Mouse (Mus musculus) T-helper 2 cell (primary cell): Measurements from ENCODE around the gene Qrich1.

ENCODE experiments used
- in situ Hi-C: fragments of 300-600 bp; cut with MboI, MseI; formaldehyde crosslinking; loops from one replicate; pipeline ENCODE4 v1.15.1; 2025; ENCODE audit warnings: high pct_unique_total_duplicates

The Qrich1 gene

DNA sequence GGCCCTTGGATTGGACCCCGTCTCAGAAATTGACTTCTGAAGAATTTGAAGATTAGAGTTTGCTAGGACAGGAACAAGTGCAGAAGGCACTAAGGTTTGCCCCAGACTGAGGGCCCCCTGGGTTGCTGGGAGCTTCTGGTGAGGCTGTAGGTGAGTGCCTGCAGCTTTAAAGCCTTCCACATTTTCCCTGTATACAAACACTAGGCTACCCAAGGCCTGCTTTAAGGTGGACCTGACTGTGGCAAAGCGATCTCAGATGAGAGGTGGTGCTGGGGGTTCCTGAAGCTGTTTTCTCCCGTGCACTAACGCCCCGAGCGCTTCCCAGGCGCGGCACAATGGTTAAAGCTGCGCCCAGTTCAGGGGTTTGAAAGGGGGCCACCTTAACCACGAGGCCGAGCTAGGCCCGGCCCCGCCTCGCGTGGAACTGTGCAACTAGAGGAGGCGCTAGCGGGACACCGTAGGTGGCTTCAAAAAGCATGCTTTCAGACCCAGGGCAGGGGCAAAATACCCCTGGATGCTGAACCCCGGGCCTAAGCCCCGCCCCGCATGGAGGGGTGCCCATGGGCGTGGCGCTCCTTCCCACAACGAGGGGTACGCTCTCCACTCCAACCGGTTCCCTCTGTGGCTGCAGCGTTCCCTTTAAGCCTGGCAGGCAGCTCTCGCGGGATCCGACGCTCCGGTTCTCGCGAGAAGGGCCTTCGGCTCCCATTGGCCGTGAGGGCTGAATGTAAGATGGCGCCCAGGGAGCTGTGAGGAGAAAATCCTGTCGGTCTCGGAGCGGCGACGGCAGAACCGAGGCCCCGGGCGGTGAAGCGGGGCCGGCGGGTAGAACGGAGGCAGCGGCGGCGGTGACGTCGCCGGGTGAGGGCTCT, at the start of gene Qrich1:
Gene Qrich1 (plus strand): TSS at position 427 of the 872 bp plus-strand sequence.
- in situ Hi-C loops = no loop called here

DNA sequence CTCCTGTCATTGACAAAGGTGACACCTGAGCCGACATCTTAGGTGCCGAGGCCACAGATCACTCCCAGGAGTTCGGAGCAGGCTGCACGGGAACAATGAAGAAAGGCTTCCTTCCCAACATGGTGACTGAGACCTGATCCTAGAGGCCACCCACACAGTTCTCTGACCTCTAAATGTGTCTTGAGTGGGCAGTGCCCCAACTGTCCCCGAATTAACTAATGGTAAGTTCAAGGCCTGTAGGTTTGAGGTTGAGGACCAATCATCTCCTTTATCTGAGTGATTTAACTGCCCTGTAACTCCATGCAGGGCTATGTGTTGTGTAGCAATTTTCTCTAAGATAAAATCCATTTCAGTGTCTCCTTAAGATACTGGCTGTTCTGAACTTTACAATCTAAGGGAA, 47.2 kb upstream of the Qrich1 start:
- in situ Hi-C loops = no loop called here

DNA sequence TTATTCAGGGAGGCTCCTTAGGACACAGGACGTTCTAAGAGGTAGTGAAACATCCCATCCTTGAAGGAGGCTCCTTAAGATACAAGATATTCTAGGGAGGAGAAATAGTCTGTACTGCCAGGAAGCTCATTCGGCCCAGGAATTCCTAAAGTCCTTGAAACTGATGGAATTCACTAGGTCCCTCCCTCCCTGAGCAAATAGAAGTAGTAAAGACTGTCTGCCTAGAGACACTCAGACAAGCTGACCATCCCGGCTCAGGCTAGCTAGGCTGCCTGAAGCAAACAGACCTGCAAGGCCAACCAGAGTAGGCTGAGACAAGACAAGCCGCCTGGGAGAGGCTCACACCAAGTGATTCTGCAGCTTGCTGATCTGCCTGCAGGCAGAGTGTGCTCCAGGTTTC, 46.8 kb upstream of the Qrich1 start:
- in situ Hi-C loops = no loop called here

DNA sequence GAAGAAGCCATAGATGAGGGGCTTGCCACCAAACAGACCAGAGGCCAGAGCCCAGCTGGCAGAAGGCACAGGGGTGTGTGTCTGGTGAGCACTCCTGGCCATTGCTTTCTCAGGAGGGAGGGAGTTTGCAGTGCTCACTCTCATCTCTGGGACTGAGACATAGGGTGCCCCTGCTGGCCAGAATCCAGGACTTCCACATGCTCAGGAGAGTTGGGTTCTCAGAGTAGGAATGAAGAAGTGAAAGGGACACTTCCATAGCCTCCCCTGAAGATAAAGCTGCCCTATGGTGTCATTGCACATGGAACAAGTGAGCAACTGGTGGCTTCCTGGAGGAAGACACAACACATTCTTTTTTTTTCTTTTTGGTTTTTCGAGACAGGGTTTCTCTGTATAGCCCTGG, 42.1 kb upstream of the Qrich1 start:
- in situ Hi-C loops = no loop called here

DNA sequence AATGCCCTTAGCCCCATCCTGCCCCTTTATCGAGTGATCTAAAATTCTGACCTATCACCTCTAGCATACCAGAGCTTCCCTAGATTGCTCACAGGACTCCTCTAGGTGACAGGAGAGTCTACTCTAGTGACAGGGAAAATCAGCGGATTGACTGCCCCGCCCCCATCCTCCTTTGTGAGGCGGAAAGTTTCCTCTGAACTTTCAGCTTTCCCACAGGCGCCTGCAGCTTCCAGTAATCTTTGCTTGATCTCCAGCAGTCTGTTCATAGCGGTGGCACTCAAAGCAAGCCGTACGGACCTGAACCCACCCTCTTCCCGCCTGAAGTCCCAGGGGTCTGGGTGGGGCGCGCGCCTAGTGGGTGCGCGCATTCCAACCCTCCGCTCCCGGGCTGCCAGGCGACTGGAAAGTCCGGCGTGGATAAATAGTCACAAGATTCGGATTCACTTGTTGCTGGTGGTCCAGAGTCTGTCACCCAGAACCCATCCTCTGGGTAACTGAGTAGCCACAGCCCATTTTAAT, 37.9 kb upstream of the Qrich1 start:
- in situ Hi-C loops = no loop called here

DNA sequence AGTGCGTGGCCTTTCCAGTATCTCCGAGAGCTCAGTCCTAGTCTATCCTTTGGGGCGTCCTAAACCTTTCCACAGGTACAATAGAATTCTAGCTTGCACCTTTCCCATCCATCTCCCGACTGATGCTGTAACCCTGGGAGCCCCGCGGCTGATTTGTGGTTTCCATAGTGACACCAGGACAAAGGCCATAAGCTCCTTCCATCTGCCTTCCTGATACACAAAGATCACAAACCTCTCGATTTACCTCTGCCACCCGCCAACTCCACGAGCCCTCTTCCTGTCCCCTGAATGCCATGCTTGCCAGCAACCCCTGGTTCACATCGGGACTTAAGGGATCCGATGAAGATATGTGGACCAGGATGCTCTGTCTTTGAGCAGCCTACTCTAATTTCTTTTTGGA, 37.4 kb upstream of the Qrich1 start:
- in situ Hi-C loops = no loop called here

DNA sequence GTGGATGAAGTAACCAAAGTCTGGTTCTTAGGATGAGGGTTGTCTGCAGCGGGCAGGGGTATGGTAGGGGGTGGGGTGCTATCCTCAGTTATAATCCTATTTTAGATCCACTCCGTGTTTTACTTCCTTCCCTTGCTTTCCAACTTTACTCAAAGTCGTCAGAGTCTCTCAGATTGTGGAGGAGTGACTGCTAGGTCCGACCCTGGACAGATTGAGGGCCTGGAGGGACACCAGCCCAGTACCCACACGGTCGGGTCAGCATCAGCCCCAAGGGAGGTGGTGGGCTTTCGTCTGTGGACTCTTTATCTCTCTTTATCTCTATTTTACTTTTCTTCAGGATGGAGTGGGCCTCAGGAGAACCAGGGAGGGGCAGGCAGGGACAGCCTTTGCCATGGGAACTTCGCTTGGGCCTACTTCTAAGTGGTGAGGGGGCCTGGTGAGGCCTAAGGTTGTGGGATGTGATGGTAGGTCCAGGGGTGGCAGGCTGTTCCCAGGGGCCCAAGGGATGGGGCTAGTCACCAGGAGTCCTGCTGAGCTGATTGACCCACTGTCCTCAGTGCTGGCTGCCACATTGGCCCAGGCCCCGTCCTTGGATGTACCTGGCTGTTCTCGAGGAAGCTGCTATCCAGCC, 36.8 kb upstream of the Qrich1 start, which contains the start of gene Lamb2:
Gene Lamb2 (plus strand): TSS at position 16 of the 631 bp plus-strand sequence.
- in situ Hi-C loops = no loop called here

DNA sequence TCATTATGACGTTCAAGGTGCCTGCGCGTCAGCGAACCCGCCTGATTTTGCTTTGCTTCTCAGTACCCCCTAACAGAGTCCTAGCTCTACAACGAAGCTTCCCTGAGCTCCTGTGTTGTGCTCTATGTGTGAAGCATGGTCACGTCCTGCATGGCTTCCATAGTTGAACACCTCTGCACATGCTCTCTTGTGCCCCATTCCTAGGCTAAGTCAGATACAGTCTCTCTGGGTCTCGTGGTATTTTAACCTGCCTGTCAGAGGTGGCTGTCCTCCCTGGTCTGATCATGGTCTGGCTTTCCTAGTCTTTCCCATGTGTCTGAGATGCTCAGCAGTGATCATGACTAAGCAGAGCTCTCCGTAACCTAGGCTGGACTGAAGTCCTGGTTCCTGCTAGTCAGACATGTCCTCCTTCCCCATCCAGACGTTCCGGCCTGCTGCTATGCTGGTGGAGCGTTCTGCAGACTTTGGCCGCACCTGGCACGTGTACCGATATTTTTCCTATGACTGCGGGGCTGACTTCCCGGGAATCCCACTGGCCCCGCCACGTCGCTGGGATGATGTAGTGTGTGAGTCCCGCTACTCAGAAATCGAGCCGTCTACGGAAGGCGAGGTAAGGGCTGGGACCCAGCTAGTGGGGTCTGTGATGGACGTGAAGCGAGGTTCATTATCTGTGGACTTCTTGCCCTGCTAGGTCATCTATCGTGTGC, 35.6 kb upstream of the Qrich1 start:
- in situ Hi-C loops = no loop called here

DNA sequence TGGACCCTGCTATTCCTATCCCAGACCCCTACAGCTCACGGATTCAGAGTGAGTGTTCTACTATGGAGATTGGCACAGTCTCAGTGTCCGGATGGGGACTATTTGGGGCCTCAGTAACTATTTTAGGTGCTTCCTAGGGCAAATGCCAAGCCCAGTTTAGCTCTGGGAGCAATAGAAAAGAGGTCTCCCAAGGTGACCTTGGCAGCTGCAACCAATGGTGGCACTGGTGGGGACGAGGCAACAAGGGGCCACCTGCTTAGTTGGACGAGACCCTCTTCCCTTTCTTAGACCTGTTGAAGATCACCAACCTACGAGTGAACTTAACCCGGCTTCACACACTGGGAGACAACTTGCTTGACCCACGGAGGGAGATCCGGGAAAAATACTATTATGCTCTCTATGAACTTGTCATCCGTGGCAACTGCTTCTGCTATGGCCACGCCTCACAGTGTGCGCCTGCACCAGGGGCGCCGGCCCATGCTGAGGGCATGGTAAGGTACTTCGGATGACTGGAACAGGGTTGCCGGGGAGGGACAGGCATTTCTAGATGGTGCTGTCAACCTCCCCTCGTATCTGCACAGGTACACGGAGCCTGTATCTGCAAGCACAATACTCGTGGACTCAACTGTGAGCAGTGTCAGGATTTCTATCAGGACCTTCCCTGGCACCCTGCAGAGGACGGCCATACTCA, 34.9 kb upstream of the Qrich1 start:
- in situ Hi-C loops = no loop called here

DNA sequence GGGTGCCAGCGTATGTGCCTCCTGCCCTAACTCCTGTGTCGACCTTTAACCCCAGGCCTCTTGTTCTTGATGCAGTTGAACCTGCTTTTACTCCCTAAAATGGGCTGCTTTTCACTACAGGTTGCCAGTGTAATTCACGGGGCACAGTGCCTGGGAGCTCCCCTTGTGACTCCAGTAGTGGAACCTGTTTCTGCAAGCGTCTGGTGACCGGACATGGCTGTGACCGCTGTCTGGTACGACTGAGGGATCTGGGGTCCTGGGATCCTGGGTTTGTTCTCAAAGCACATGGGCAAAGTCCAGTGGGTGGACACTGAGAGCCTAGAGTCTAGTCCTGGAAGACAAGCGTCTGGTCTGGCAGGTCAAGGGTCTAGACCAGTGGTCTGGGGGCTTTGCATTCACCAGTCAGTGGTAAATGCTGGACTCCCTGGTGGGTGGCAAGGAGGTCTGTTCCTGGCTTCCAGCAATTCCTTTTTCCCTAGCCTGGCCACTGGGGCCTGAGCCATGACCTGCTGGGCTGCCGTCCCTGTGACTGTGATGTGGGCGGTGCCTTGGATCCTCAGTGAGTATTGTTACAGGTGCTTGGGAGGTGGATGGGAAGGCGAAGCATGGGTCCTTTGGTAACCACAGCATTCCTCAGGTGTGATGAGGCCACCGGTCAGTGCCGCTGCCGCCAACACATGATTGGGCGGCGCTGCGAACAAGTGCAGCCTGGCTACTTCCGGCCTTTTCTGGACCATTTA, 33.4 kb upstream of the Qrich1 start:
- in situ Hi-C loops = no loop called here

DNA sequence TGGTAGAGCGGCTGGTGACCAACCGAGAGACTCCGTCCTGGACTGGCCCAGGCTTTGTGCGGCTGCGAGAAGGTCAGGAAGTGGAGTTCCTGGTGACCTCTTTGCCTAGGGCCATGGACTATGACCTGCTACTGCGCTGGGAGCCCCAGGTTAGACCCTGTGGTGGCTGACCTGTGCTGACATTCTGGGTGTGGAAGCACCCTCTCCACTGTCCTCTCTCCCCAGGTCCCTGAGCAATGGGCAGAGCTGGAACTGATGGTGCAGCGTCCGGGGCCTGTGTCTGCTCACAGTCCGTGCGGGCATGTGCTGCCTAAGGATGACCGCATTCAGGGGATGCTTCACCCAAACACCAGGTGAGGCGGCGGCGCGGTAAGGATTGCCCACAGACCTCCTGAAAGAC, 32.6 kb upstream of the Qrich1 start:
- in situ Hi-C loops = no loop called here

DNA sequence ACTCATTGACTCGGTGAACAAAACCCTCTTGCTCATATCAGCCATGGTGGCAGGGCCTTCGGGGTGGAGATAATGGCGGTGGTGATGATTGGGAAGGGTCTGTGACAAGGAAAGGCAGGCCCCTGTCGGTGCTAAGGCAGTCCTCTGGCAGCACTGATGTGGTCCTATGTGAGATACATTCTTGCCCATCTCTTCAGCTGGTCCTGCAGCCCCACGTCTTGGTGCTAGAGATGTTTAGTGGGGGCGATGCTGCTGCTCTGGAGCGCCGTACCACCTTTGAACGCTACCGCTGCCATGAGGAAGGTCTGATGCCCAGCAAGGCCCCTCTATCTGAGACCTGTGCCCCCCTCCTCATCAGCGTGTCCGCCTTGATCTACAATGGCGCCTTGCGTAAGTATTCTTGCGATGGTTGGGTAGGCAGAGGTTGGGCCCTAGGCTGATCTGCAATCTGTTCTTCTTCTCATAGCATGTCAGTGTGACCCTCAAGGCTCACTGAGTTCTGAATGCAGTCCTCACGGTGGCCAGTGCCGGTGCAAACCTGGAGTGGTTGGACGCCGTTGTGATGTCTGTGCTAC, 31.2 kb upstream of the Qrich1 start:
- in situ Hi-C loops = loop anchor here (5.0 kb wide), 1 partner anchor 38 kb away; no protein-coding TSS in a partner anchor

DNA sequence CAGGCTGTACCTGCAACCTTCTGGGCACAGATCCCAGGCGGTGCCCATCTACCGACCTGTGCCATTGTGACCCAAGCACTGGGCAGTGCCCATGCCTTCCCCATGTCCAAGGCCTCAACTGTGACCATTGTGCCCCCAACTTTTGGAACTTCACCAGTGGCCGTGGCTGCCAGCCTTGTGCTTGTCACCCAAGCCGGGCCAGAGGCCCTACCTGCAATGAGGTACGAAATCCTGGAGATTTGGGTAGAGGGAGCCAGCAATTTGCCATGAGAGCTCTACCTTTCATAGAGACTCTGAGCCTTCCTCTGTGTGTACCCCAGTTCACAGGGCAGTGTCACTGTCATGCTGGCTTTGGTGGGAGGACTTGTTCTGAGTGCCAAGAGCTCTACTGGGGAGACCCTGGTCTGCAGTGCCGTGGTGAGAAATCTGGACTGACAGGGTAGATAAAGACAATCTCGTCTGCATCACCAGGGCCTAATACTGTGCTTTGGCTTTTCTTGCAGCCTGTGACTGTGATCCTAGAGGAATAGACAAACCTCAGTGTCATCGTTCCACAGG, 29.6 kb upstream of the Qrich1 start:
- in situ Hi-C loops = loop anchor here (5.0 kb wide), 1 partner anchor 40 kb away; no protein-coding TSS in a partner anchor

DNA sequence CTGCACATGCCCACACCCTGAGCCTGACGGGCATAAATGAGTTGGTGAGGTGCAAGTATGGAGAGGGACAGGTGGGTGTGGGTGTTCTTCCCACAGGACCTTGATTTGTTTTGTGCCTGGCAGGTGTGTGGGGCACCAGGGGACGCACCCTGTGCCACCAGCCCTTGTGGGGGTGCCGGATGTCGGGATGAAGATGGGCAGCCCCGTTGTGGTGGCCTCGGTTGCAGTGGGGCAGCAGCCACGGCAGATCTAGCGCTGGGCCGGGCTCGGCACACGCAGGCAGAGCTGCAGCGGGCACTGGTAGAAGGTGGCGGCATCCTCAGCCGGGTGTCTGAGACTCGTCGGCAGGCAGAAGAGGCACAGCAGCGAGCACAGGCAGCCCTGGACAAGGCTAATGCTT, 28.2 kb upstream of the Qrich1 start:
- in situ Hi-C loops = loop anchor here (5.0 kb wide), 1 partner anchor 41 kb away; no protein-coding TSS in a partner anchor

DNA sequence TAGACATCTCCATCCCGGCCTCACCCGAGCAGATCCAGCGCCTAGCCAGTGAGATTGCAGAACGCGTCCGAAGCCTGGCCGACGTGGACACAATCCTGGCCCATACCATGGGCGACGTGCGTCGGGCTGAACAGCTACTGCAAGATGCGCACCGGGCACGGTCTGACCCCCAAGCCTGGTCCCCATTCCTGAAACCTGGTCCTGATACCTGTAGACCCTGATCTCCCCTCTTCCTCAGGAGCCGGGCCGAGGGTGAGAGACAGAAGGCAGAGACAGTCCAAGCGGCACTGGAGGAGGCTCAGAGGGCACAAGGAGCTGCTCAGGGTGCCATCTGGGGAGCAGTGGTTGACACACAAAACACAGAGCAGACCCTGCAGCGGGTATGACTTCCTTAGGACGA, 27.4 kb upstream of the Qrich1 start:
- in situ Hi-C loops = loop anchor here (5.0 kb wide), 1 partner anchor 42 kb away; no protein-coding TSS in a partner anchor

DNA sequence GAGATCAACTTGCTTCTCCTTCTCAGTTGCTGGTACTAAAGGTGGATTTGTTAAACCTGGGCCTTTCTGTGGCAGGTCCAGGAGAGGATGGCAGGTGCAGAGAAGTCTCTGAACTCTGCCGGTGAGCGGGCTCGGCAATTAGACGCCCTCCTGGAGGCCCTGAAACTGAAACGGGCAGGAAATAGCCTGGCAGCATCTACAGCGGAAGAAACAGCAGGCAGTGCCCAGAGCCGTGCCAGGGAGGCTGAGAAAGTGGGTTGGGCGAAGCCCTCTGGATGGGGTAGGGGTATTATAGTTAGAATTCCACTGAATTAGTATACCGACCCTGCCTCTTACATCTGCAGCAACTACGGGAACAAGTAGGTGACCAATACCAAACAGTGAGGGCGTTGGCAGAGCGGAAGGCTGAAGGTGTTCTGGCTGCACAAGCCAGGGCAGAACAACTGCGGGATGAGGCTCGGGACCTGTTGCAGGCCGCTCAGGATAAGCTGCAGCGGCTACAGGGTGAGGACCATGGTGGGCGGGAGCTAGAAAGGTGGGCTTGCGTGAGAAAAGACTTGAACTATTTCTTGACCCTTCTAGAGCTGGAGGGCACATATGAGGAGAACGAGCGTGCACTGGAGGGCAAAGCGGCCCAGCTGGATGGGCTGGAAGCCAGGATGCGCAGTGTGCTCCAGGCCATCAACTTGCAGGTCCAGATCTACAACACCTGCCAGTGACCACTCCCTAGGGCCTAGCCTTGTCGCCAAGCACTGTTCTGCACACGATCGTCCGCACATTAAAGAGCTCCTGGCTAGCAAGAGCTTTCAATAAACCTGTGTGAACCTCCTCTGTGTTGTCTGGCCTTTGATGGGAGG, 26.7 kb upstream of the Qrich1 start:
- in situ Hi-C loops = loop anchor here (5.0 kb wide), 1 partner anchor 43 kb away; no protein-coding TSS in a partner anchor

DNA sequence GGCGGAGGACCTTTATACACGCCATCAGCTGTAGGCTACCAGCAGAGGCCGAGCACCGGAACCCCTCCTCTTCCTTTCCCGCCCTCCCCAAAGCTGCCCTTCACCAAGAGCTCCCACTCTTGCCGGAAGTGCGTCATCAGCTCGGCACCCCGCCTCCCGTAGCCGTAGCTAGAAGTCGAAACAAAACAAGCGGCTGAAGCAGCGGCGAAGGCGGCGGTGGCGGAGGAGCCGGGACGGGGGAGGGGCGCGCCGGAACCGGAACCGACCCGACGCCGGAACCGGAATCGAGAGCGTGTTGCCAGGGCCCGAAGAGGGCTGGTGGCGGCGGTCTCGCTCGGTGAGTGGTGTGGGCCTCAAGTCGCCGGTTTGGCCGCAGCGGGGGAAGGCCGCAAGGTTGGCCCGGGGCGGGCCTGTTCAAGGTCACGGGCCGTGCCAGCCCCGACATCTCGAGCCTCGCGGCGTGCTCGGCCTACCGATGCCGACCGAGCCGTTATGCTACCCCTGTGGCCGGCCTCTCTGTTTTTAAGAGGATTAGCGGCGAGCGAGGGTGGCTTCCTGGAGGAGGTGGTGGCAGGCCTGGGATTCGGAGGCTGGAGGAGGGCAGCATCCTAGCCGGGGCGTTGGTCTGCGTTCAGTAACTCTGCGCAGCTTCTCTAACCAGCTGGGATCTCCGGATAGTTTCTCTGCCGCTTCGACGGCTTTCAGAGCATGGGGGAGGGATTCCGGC, 25.9 kb upstream of the Qrich1 start, which contains the start of gene Usp19:
Gene Usp19 (plus strand): TSS at position 44 of the 727 bp plus-strand sequence.
- in situ Hi-C loops = no loop called here

DNA sequence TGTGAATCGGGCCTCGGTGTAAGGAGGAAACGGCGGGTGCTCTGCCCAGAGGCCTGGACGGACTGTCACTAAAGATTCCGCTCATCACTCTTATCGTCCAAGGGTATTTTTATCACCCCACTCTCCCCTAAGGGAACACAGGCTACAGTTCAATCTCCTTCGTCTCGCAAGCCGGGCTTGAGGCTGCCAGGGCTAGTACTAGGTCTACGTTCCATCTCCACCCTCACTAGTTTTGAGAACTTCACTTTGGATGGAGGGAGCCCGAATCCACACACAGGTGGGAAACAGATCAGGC, 25.4 kb upstream of the Qrich1 start:
- in situ Hi-C loops = no loop called here
